In the genomic region with DNA sequence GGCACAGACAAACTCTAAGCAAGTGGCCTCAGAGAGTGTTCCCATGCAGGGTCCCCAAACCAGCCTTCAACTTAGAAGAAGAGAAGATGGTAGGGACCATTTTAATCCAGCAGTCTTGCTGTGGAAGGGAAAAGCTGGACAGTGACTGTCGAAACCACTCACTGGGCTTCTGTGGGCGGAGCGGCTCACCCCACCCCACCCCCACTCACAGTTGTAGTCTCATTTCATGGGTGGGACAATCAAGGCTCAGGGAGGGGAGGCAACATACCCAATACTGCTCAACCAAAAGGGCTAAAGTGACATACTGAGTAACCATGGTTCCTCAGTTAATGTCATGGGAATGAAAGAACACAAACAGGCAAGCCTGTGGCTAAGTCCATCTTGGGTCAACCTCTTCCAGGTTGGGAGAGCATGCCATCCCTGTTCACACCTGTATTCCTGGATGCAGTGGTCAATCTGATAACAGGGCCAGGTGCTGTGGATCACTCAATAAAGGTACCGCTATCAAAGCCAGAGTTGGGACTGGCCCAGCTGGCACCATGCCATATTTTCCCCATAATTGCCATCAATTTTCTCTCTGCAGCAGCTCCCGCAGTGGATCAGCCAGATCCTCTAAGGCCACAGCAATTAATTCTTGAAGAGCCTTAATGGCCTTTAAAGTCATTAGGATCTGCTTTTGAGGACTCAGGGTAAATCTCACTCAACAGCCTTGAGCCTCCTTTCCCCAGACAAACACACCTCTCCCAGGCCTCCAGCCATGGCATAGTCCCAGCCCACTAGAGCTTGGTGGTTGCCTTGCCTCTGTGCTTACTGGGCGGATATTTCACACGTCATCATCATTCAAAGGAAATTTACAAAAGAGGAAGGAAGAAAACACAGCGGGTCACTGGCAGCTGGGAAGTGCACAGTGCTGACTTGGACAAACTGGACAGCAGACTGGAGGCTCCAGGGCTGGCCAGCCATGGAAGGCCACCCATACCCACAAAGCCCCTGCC, we compare ENCODE assay signal across 7 mouse cellular contexts.
A peak's percentile ranks its signal among the peaks of the same experiment; 100 is the strongest.
DNase-seq lines count a peak whose midpoint lies in the region; ATAC-seq lines count a peak whose summit lies in the region.

No protein-coding gene starts in this region.

- H3K27ac ChIP-seq in heart, embryonic 14.5 days (replicated peaks in 1 of 2; ENCODE audit: control insufficient read depth in 1 of 2, insufficient read depth in 1 of 2, low read depth in 2 of 2, low read length in 2 of 2), result peak overlapping the region in 1 of 2 experiments; percentile 62; a peak in 2 of 4 replicates
- H3K27ac ChIP-seq in stomach, embryonic 16.5 days (ENCODE audit: low read length), result peak overlapping the region; percentile 66

- no peak for ATAC-seq in heart, embryonic 14.5 days (ENCODE audit: insufficient number of reproducible peaks, insufficient read depth, low FRiP score, low read depth)
- peak; percentile 20; the same call in 1 of the 2 replicates for ATAC-seq in stomach, embryonic 16.5 days (ENCODE audit: insufficient read depth, low FRiP score)

- intact Hi-C loops in gastrocnemius, postnatal 36 days (cut with DNase I), result no loop called here

- H3K9ac ChIP-seq in heart, embryonic 14.5 days (ENCODE audit: low read length), result 0 out of 2 replicates have a peak overlapping the region, but pooled peaks have one; percentile 36
- H3K9ac ChIP-seq in stomach, embryonic 16.5 days (ENCODE audit: low read length), result no peak overlapping the region

- 51% methylated on average over 8 of the region's 8 CpGs for WGBS in heart, embryonic 14.5 days
- 50% methylated on average over 8 of the region's 8 CpGs for WGBS in stomach, embryonic 16.5 days

- no peak overlapping the region for H3K4me2 ChIP-seq in heart, embryonic 14.5 days (ENCODE audit: low read length)
- H3K4me2 ChIP-seq in stomach, embryonic 16.5 days (ENCODE audit: low read depth, low read length), result peak overlapping the region; percentile 4; the same call in 1 of the 2 replicates

- peak; percentile 54 to 62 for DNase-seq in B cell, adult 2 months
- peak; percentile 73 for DNase-seq in MN1 (ENCODE audit: low spot score)
- peak; percentile 70 for DNase-seq in kidney, postnatal 10 days
- DNase-seq in lung, postnatal 36 days, result peak; percentile 90
- no peak for DNase-seq in gastrocnemius, postnatal 36 days

- H3K4me1 ChIP-seq in heart, embryonic 14.5 days (ENCODE audit: control insufficient read depth in 2 of 2, insufficient read depth in 2 of 2, low read length in 2 of 2), result peaks cover 64 to 95% of the 10 kb centered on the region in 2 experiments
- peaks cover 60% of the 10 kb centered on the region for H3K4me1 ChIP-seq in stomach, embryonic 16.5 days (ENCODE audit: control insufficient read depth, insufficient read depth, low read length)

- H3K27me3 ChIP-seq in heart, embryonic 14.5 days (ENCODE audit: control insufficient read depth, insufficient read depth, low read length), result no peaks in the 10 kb centered on the region
- H3K27me3 ChIP-seq in stomach, embryonic 16.5 days (ENCODE audit: control insufficient read depth, insufficient read depth, low read length), result no peaks in the 10 kb centered on the region

- no peaks in the 10 kb centered on the region for H3K9me3 ChIP-seq in heart, embryonic 14.5 days (ENCODE audit: control insufficient read depth, low read length)
- no peaks in the 10 kb centered on the region for H3K9me3 ChIP-seq in stomach, embryonic 16.5 days (replicated peaks; ENCODE audit: control insufficient read depth, low read length)

- peaks cover 7% of the 10 kb centered on the region; the same call in 1 of the 2 replicates for H3K36me3 ChIP-seq in heart, embryonic 14.5 days (ENCODE audit: control insufficient read depth, insufficient read depth, low read length)
- no peaks in the 10 kb centered on the region for H3K36me3 ChIP-seq in stomach, embryonic 16.5 days (ENCODE audit: control insufficient read depth, insufficient read depth, low read length)

- no peak overlapping the region for H3K4me3 ChIP-seq in heart, embryonic 14.5 days (ENCODE audit: control insufficient read depth in 1 of 2, insufficient read depth in 1 of 2, low read depth in 1 of 2, low read length in 2 of 2)
- H3K4me3 ChIP-seq in stomach, embryonic 16.5 days (replicated peaks; ENCODE audit: low read length), result no peak overlapping the region

Comparison
In these comparisons a context has a peak if more than half of its experiments do, and no peak if none do; other contexts are left out.
1. DNase-seq: peak in B cell, adult 2 months (2 of 2), MN1 (single experiment), kidney, postnatal 10 days (single experiment) and lung, postnatal 36 days (single experiment); none in gastrocnemius, postnatal 36 days (0 of 2).